Mouse (Mus musculus) lung, adult 2 months (tissue): ENCODE data around the gene Tcf3.

Experiments used
- CTCF ChIP-seq: fragments of 200-500 bp; IDR thresholded peaks from 2 replicates; pipeline ENCODE4 v1.5.1; 2011; ENCODE audit warnings: mild to moderate bottlenecking, low read length, control low read depth; ENCODE audit not compliant: insufficient read depth
- POLR2A ChIP-seq: fragments of 200-500 bp; IDR thresholded peaks from 2 replicates; pipeline ENCODE4 v1.6.1; 2011; ENCODE audit warnings: low read depth, mild to moderate bottlenecking, control low read depth, low read length, borderline replicate concordance; ENCODE audit errors: extremely low read depth

- TF ChIP-seq CTCF (no peak), POLR2A (no peak)
Observed at GRCm38 (mm10) chr10:80459671-80460070, 26.2 kb upstream of the Tcf3 start.
